Mouse (Mus musculus) spleen, postnatal 14 days (tissue): ENCODE measurements around the gene Tff2.
A peak's percentile ranks its signal among the peaks of the same experiment; 100 is the strongest.

Experiments used
- DNase-seq, 2 experiments: peaks; one replicate each; pipeline ENCODE4 v3.0.0; 2021 to 2022; ENCODE audit warnings: low spot score in 2 of 2

The Tff2 gene

GRCm38 (mm10) chr17:31144040-31145037, at the start of gene Tff2:
Gene Tff2 (minus strand): TSS chr17:31144282.
- no peak for DNase-seq

- DNase-seq: no peak
Observed at GRCm38 (mm10) chr17:31193360-31193759, 49.3 kb upstream of the Tff2 start.

- DNase-seq: no peak
Observed at GRCm38 (mm10) chr17:31192663-31193062, 48.6 kb upstream of the Tff2 start.

- DNase-seq: no peak
Observed at GRCm38 (mm10) chr17:31191825-31192224, 47.7 kb upstream of the Tff2 start.

GRCm38 (mm10) chr17:31187370-31187769, 43.3 kb upstream of the Tff2 start:
- DNase-seq: peak; percentile 42 to 67

GRCm38 (mm10) chr17:31184269-31184990, 40.3 kb upstream of the Tff2 start:
- DNase-seq: no peak

GRCm38 (mm10) chr17:31183180-31183974, 39.3 kb upstream of the Tff2 start:
- DNase-seq: no peak

- DNase-seq: no peak
Observed at GRCm38 (mm10) chr17:31181490-31181889, 37.4 kb upstream of the Tff2 start.

GRCm38 (mm10) chr17:31176321-31176720, 32.2 kb upstream of the Tff2 start:
- no peak for DNase-seq

GRCm38 (mm10) chr17:31169796-31170195, 25.7 kb upstream of the Tff2 start:
- no peak for DNase-seq

- DNase-seq: no peak
Observed at GRCm38 (mm10) chr17:31165127-31165526, 21.0 kb upstream of the Tff2 start, which contains the start of gene Tff1. Gene Tff1 (minus strand): TSS chr17:31165277.

- no peak for DNase-seq
Observed at GRCm38 (mm10) chr17:31163821-31164220, 19.7 kb upstream of the Tff2 start.

- DNase-seq: no peak
Observed at GRCm38 (mm10) chr17:31162607-31163006, 18.5 kb upstream of the Tff2 start.

- DNase-seq: no peak
Observed at GRCm38 (mm10) chr17:31160291-31160690, 16.2 kb upstream of the Tff2 start.

- no peak for DNase-seq
Observed at GRCm38 (mm10) chr17:31157921-31158320, 13.8 kb upstream of the Tff2 start.

- DNase-seq: no peak
Observed at GRCm38 (mm10) chr17:31153785-31154184, 9.7 kb upstream of the Tff2 start.

GRCm38 (mm10) chr17:31152966-31153499, 9.0 kb upstream of the Tff2 start:
- no peak for DNase-seq

- DNase-seq: no peak
Observed at GRCm38 (mm10) chr17:31152512-31152911, 8.4 kb upstream of the Tff2 start.

- no peak for DNase-seq
Observed at GRCm38 (mm10) chr17:31145998-31146397, 1.9 kb upstream of the Tff2 start.

- no peak for DNase-seq
Observed at GRCm38 (mm10) chr17:31142116-31142515, 2.0 kb downstream of the Tff2 start.

- peak in 1 of 2 experiments; percentile 56 for DNase-seq
Observed at GRCm38 (mm10) chr17:31138398-31138797, 5.7 kb downstream of the Tff2 start.
